Mouse (Mus musculus): ENCODE results near the gene Btbd3. TPM values are rescaled to one million over a fixed set of nuclear protein-coding genes. Genes with fewer than 3 reads are reported as not detected.
A peak's percentile ranks its signal among the peaks of the same experiment; 100 is the strongest.

The Btbd3 gene
- polyA plus RNA-seq, 1 experiment from 2014 or later: 28.1 TPM

- WGBS: 53% methylated on average over 3 of the region's 3 CpGs
- no peak for ATAC-seq (ENCODE audit: low read depth)
Observed at GRCm38 (mm10) chr2:138446466-138446865, 190.1 kb downstream of the Btbd3 start.

GRCm38 (mm10) chr2:138446943-138447342 lies 190.6 kb downstream of the Btbd3 start:
- 79% methylated on average over 7 of the region's 7 CpGs for WGBS
- no peaks in the 10 kb centered on the region for H3K36me3 ChIP-seq (ENCODE audit: control insufficient read depth, insufficient read depth, low read length)
- no peak for ATAC-seq (ENCODE audit: low read depth)

More at GRCm38 (mm10) chr2:138446466-138446865, 190.1 kb downstream of the Btbd3 start:
- Histone ChIP-seq H3K4me2 (ENCODE audit: low read depth, low read length) (no peak overlapping the region), H3K9me3 (ENCODE audit: control insufficient read depth, low read length) (no peaks in the 10 kb centered on the region), H3K9ac (ENCODE audit: low read depth, low read length) (no peak overlapping the region), H3K4me1 (ENCODE audit: control insufficient read depth, insufficient read depth, low read length) (no peaks in the 10 kb centered on the region), H3K4me3 (ENCODE audit: low read depth, low read length) (no peak overlapping the region), H3K27me3 (replicated peaks; ENCODE audit: control insufficient read depth, insufficient read depth, low read length) (no peaks in the 10 kb centered on the region), H3K36me3 (ENCODE audit: control insufficient read depth, insufficient read depth, low read length) (no peaks in the 10 kb centered on the region), H3K27ac (replicated peaks; ENCODE audit: low read depth, low read length) (no peak overlapping the region)
- DNase-seq (ENCODE audit: low spot score): no peak

GRCm38 (mm10) chr2:138447681-138448080 lies 191.3 kb downstream of the Btbd3 start:
- H3K4me1 ChIP-seq (ENCODE audit: control insufficient read depth, insufficient read depth, low read length): no peaks in the 10 kb centered on the region
- H3K9me3 ChIP-seq (ENCODE audit: control insufficient read depth, low read length): no peaks in the 10 kb centered on the region
- DNase-seq (ENCODE audit: low spot score): no peak
- no peak overlapping the region for H3K4me2 ChIP-seq (ENCODE audit: low read depth, low read length)
- no peak overlapping the region for H3K27ac ChIP-seq (replicated peaks; ENCODE audit: low read depth, low read length)
- 93% methylated on average over 3 of the region's 3 CpGs for WGBS
- no peak overlapping the region for H3K4me3 ChIP-seq (ENCODE audit: low read depth, low read length)
- no peak overlapping the region for H3K9ac ChIP-seq (ENCODE audit: low read depth, low read length)
- ATAC-seq (ENCODE audit: low read depth): no peak
- no peaks in the 10 kb centered on the region for H3K27me3 ChIP-seq (replicated peaks; ENCODE audit: control insufficient read depth, insufficient read depth, low read length)
- no peaks in the 10 kb centered on the region for H3K36me3 ChIP-seq (ENCODE audit: control insufficient read depth, insufficient read depth, low read length)

More at GRCm38 (mm10) chr2:138446943-138447342, 190.6 kb downstream of the Btbd3 start:
- no peak for DNase-seq (ENCODE audit: low spot score)
- no peak overlapping the region for H3K4me3 ChIP-seq (ENCODE audit: low read depth, low read length)
- no peak overlapping the region for H3K27ac ChIP-seq (replicated peaks; ENCODE audit: low read depth, low read length)
- H3K27me3 ChIP-seq (replicated peaks; ENCODE audit: control insufficient read depth, insufficient read depth, low read length): no peaks in the 10 kb centered on the region
- H3K9ac ChIP-seq (ENCODE audit: low read depth, low read length): no peak overlapping the region
- H3K4me2 ChIP-seq (ENCODE audit: low read depth, low read length): no peak overlapping the region
- no peaks in the 10 kb centered on the region for H3K4me1 ChIP-seq (ENCODE audit: control insufficient read depth, insufficient read depth, low read length)
- no peaks in the 10 kb centered on the region for H3K9me3 ChIP-seq (ENCODE audit: control insufficient read depth, low read length)

GRCm38 (mm10) chr2:138468046-138468572 lies 211.7 kb downstream of the Btbd3 start:
- no peak overlapping the region for H3K27ac ChIP-seq (replicated peaks; ENCODE audit: low read depth, low read length)
- no peaks in the 10 kb centered on the region for H3K4me1 ChIP-seq (ENCODE audit: control insufficient read depth, insufficient read depth, low read length)
- H3K9ac ChIP-seq (ENCODE audit: low read depth, low read length): no peak overlapping the region
- WGBS: 78% methylated on average over 22 of the region's 22 CpGs
- DNase-seq (ENCODE audit: low spot score) (no peak), ATAC-seq (ENCODE audit: low read depth) (no peak)
- H3K4me3 ChIP-seq (ENCODE audit: low read depth, low read length): no peak overlapping the region
- no peaks in the 10 kb centered on the region for H3K9me3 ChIP-seq (ENCODE audit: control insufficient read depth, low read length)
- no peak overlapping the region for H3K4me2 ChIP-seq (ENCODE audit: low read depth, low read length)
- no peaks in the 10 kb centered on the region for H3K27me3 ChIP-seq (replicated peaks; ENCODE audit: control insufficient read depth, insufficient read depth, low read length)
- no peaks in the 10 kb centered on the region for H3K36me3 ChIP-seq (ENCODE audit: control insufficient read depth, insufficient read depth, low read length)

GRCm38 (mm10) chr2:138473407-138473806 lies 217.0 kb downstream of the Btbd3 start:
- ATAC-seq (ENCODE audit: low read depth) (no peak), DNase-seq (ENCODE audit: low spot score) (no peak)
- H3K27ac ChIP-seq (replicated peaks; ENCODE audit: low read depth, low read length): no peak overlapping the region
- H3K4me3 ChIP-seq (ENCODE audit: low read depth, low read length): no peak overlapping the region
- H3K9me3 ChIP-seq (ENCODE audit: control insufficient read depth, low read length): no peaks in the 10 kb centered on the region
- H3K36me3 ChIP-seq (ENCODE audit: control insufficient read depth, insufficient read depth, low read length): no peaks in the 10 kb centered on the region
- no peak overlapping the region for H3K4me2 ChIP-seq (ENCODE audit: low read depth, low read length)
- no peaks in the 10 kb centered on the region for H3K27me3 ChIP-seq (replicated peaks; ENCODE audit: control insufficient read depth, insufficient read depth, low read length)
- 63% methylated on average over 5 of the region's 5 CpGs for WGBS
- H3K4me1 ChIP-seq (ENCODE audit: control insufficient read depth, insufficient read depth, low read length): no peaks in the 10 kb centered on the region
- no peak overlapping the region for H3K9ac ChIP-seq (ENCODE audit: low read depth, low read length)

GRCm38 (mm10) chr2:138476486-138476885 lies 220.1 kb downstream of the Btbd3 start:
- ATAC-seq (ENCODE audit: low read depth): no peak
- no peak overlapping the region for H3K4me2 ChIP-seq (ENCODE audit: low read depth, low read length)
- no peaks in the 10 kb centered on the region for H3K27me3 ChIP-seq (replicated peaks; ENCODE audit: control insufficient read depth, insufficient read depth, low read length)
- DNase-seq (ENCODE audit: low spot score): peak; percentile 23
- H3K9ac ChIP-seq (ENCODE audit: low read depth, low read length): no peak overlapping the region
- no peaks in the 10 kb centered on the region for H3K4me1 ChIP-seq (ENCODE audit: control insufficient read depth, insufficient read depth, low read length)
- H3K9me3 ChIP-seq (ENCODE audit: control insufficient read depth, low read length): no peaks in the 10 kb centered on the region
- no peak overlapping the region for H3K27ac ChIP-seq (replicated peaks; ENCODE audit: low read depth, low read length)
- no peaks in the 10 kb centered on the region for H3K36me3 ChIP-seq (ENCODE audit: control insufficient read depth, insufficient read depth, low read length)
- H3K4me3 ChIP-seq (ENCODE audit: low read depth, low read length): no peak overlapping the region
- 77% methylated on average over 3 of the region's 3 CpGs for WGBS

GRCm38 (mm10) chr2:138477278-138477677 lies 220.9 kb downstream of the Btbd3 start:
- Histone ChIP-seq H3K4me1 (ENCODE audit: control insufficient read depth, insufficient read depth, low read length) (no peaks in the 10 kb centered on the region), H3K9me3 (ENCODE audit: control insufficient read depth, low read length) (no peaks in the 10 kb centered on the region), H3K9ac (ENCODE audit: low read depth, low read length) (no peak overlapping the region), H3K27ac (replicated peaks; ENCODE audit: low read depth, low read length) (no peak overlapping the region), H3K27me3 (replicated peaks; ENCODE audit: control insufficient read depth, insufficient read depth, low read length) (no peaks in the 10 kb centered on the region), H3K4me2 (ENCODE audit: low read depth, low read length) (no peak overlapping the region), H3K4me3 (ENCODE audit: low read depth, low read length) (no peak overlapping the region), H3K36me3 (ENCODE audit: control insufficient read depth, insufficient read depth, low read length) (no peaks in the 10 kb centered on the region)
- WGBS: 96% methylated on average over 5 of the region's 5 CpGs
- no peak for ATAC-seq (ENCODE audit: low read depth)
- no peak for DNase-seq (ENCODE audit: low spot score)

- Histone ChIP-seq H3K4me2 (ENCODE audit: low read depth, low read length) (no peak overlapping the region), H3K36me3 (ENCODE audit: control insufficient read depth, insufficient read depth, low read length) (no peaks in the 10 kb centered on the region), H3K9ac (ENCODE audit: low read depth, low read length) (no peak overlapping the region), H3K9me3 (ENCODE audit: control insufficient read depth, low read length) (no peaks in the 10 kb centered on the region), H3K27ac (replicated peaks; ENCODE audit: low read depth, low read length) (no peak overlapping the region), H3K27me3 (replicated peaks; ENCODE audit: control insufficient read depth, insufficient read depth, low read length) (no peaks in the 10 kb centered on the region), H3K4me3 (ENCODE audit: low read depth, low read length) (no peak overlapping the region), H3K4me1 (ENCODE audit: control insufficient read depth, insufficient read depth, low read length) (no peaks in the 10 kb centered on the region)
- ATAC-seq (ENCODE audit: low read depth) (no peak), DNase-seq (ENCODE audit: low spot score) (no peak)
- 75% methylated on average over 3 of the region's 3 CpGs for whole genome bisulfite sequencing
Observed at GRCm38 (mm10) chr2:138482541-138482940, 226.2 kb downstream of the Btbd3 start.

- H3K27me3 ChIP-seq (replicated peaks; ENCODE audit: control insufficient read depth, insufficient read depth, low read length): no peaks in the 10 kb centered on the region
- no peak overlapping the region for H3K4me3 ChIP-seq (ENCODE audit: low read depth, low read length)
- DNase-seq (ENCODE audit: low spot score) (no peak), ATAC-seq (ENCODE audit: low read depth) (no peak)
- H3K4me1 ChIP-seq (ENCODE audit: control insufficient read depth, insufficient read depth, low read length): no peaks in the 10 kb centered on the region
- no peak overlapping the region for H3K9ac ChIP-seq (ENCODE audit: low read depth, low read length)
- no peaks in the 10 kb centered on the region for H3K9me3 ChIP-seq (ENCODE audit: control insufficient read depth, low read length)
- no peaks in the 10 kb centered on the region for H3K36me3 ChIP-seq (ENCODE audit: control insufficient read depth, insufficient read depth, low read length)
- WGBS: 80% methylated on average over 4 of the region's 4 CpGs
- H3K27ac ChIP-seq (replicated peaks; ENCODE audit: low read depth, low read length): no peak overlapping the region
- H3K4me2 ChIP-seq (ENCODE audit: low read depth, low read length): no peak overlapping the region
Observed at GRCm38 (mm10) chr2:138484871-138485270, 228.5 kb downstream of the Btbd3 start.
